Mouse (Mus musculus) ES-E14 (cell line): Measurements from ENCODE around the gene Hps6. TPM values are rescaled to one million over a fixed set of nuclear protein-coding genes. Genes with fewer than 3 reads are reported as not detected.

Experiments
- DNase-seq: peaks from one replicate; pipeline ENCODE4 v3.0.0-alpha.2; 2013; ENCODE audit warnings: low read depth, low spot score
- H3K27ac ChIP-seq: 2 replicates; pipeline ENCODE4 v1.5.1; 2012; ENCODE audit warnings: low read depth, mild to moderate bottlenecking, low read length, moderate library complexity, mixed read lengths; ENCODE audit not compliant: poor library complexity, insufficient read depth, severe bottlenecking
- H3K36me3 ChIP-seq: 2 replicates; pipeline ENCODE4 v1.6.1; 2012; ENCODE audit warnings: mild to moderate bottlenecking, low read length, moderate library complexity, mixed read lengths; ENCODE audit not compliant: control insufficient read depth, poor library complexity, insufficient read depth, severe bottlenecking
- H3K4me1 ChIP-seq, 2 experiments: fragments of 150-350 bp in 1 of 2; sonication (generic) in 1 of 2; 2 replicates each; pipeline ENCODE4 v1.6.1; 2012; ENCODE audit warnings: low read length in 2 of 2, mild to moderate bottlenecking in 1 of 2, mixed read lengths in 1 of 2; ENCODE audit not compliant: control insufficient read depth in 2 of 2, insufficient read depth in 2 of 2, poor library complexity in 1 of 2
- H3K4me3 ChIP-seq, 2 experiments: fragments of 150-350 bp in 1 of 2; sonication (generic) in 1 of 2; 2 replicates each; pipeline ENCODE4 v1.5.1; 2012; ENCODE audit warnings: low read length in 2 of 2, low read depth in 1 of 2, mild to moderate bottlenecking in 1 of 2, mixed read lengths in 1 of 2; ENCODE audit not compliant: insufficient read depth in 1 of 2, poor library complexity in 1 of 2, severe bottlenecking in 1 of 2
- H3K9ac ChIP-seq: 2 replicates; pipeline ENCODE4 v1.6.1; 2012; ENCODE audit warnings: low read depth, mild to moderate bottlenecking, low read length, mixed read lengths; ENCODE audit not compliant: poor library complexity, insufficient read depth, severe bottlenecking
- H3K9me3 ChIP-seq: fragments of 150-350 bp; sonication (generic); 2 replicates; pipeline ENCODE4 v1.6.1; 2012; ENCODE audit warnings: low read depth, mild to moderate bottlenecking, low read length; ENCODE audit not compliant: control insufficient read depth, insufficient read depth
- CHD2 ChIP-seq: IDR thresholded peaks from 2 replicates; pipeline ENCODE4 v1.6.1; 2014; ENCODE audit warnings: mild to moderate bottlenecking, low read depth, low read length, inconsistent platforms
- HCFC1 ChIP-seq: IDR thresholded peaks from 2 replicates; pipeline ENCODE4 v1.6.1; 2012; ENCODE audit warnings: low read length, inconsistent platforms, borderline replicate concordance; ENCODE audit not compliant: insufficient read depth
- MAFK ChIP-seq: IDR thresholded peaks from 2 replicates; pipeline ENCODE4 v1.6.1; 2014; ENCODE audit warnings: mild to moderate bottlenecking, low read depth, low read length, inconsistent platforms; ENCODE audit not compliant: insufficient read depth
- ZC3H11A ChIP-seq: IDR thresholded peaks from 2 replicates; pipeline ENCODE4 v1.6.1; 2012; ENCODE audit warnings: low read depth, mild to moderate bottlenecking, inconsistent platforms, low read length, borderline replicate concordance
- ZNF384 ChIP-seq: IDR thresholded peaks from 2 replicates; pipeline ENCODE4 v1.6.1; 2012; ENCODE audit warnings: low read depth, low read length, inconsistent platforms
- in situ Hi-C, 2 experiments: fragments of 600-800 bp; cut with MboI; formaldehyde crosslinking; loops; one replicate each; pipeline ENCODE4 v1.15.1; 2025; ENCODE audit warnings: low sequenced_read_pairs in 2 of 2, inconsistent platforms in 1 of 2; ENCODE audit not compliant: unreplicated experiment in 2 of 2
- total RNA-seq: library from RNA; depleted of rRNA; stranded (reverse); fragments of 300-350 nt; gene quantifications from 2 replicates; pipeline ENCODE4 v1.2.3, GENCODE M21; 2012

Hps6 gene
- total RNA-seq, 1 experiment = 6.9 TPM

DNA sequence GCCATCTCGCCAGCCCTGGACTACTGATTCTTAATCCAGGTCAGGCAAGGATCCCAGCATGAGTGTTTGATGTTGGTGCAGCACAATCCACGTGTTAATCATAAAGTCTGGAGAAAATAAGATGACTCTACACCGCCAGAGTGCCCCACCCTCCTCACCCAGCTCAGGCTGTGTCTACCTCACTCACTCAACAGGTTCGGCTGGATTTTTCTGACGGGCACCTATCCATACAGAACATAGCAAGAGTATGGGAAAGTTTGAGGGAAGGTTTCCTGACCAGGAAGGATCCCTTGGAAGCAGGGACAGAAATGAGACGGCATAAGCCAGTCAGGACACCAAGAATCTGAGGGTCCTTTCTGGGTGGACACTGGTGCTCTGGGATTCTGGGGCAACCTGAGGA, 21.7 kb downstream of the Hps6 start:
- H3K36me3 ChIP-seq = peaks cover 2% of the 10 kb centered on the region; the same call in 1 of the 2 replicates
- no peak for TF ChIP-seq MAFK
- no peak overlapping the region for H3K27ac ChIP-seq
- no peak for DNase-seq
- no peaks in the 10 kb centered on the region for H3K9me3 ChIP-seq
- in situ Hi-C loops = no loop called here
- peaks cover 3 to 12% of the 10 kb centered on the region in 2 experiments; a peak in 1 of 4 replicates for H3K4me1 ChIP-seq
- H3K9ac ChIP-seq = no peak overlapping the region
- H3K4me3 ChIP-seq = no peak overlapping the region

DNA sequence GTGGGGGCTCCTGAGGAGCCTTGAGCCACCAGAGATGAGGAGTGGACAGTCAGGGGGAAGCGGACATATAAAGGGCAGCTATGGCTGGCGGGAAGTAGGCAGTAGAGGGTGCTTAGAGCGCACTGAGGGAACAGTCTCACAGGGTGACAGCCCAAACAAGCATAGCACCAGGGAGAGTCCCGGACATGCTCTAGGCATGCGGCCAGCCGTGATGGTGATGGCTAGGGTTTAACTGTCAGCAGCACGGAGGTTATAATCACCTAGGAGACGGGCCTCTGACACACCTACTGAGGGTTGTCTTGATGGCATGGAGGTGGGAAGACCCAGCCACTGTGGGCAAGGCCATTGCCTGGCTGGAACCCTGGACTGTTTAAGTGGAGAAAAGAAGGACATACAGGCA, 23.3 kb downstream of the Hps6 start:
- no peak overlapping the region for H3K27ac ChIP-seq
- no peak overlapping the region for H3K4me3 ChIP-seq
- peaks cover 12% of the 10 kb centered on the region for H3K36me3 ChIP-seq
- in situ Hi-C loops = no loop called here
- no peaks in the 10 kb centered on the region for H3K9me3 ChIP-seq
- H3K9ac ChIP-seq = no peak overlapping the region
- TF ChIP-seq ZNF384 = no peak
- no peak for TF ChIP-seq ZC3H11A
- TF ChIP-seq HCFC1 = no peak
- TF ChIP-seq CHD2 = no peak
- no peak for TF ChIP-seq MAFK
- DNase-seq = no peak
- H3K4me1 ChIP-seq = peaks cover 3 to 17% of the 10 kb centered on the region in 2 experiments; a peak in 1 of 4 replicates

DNA sequence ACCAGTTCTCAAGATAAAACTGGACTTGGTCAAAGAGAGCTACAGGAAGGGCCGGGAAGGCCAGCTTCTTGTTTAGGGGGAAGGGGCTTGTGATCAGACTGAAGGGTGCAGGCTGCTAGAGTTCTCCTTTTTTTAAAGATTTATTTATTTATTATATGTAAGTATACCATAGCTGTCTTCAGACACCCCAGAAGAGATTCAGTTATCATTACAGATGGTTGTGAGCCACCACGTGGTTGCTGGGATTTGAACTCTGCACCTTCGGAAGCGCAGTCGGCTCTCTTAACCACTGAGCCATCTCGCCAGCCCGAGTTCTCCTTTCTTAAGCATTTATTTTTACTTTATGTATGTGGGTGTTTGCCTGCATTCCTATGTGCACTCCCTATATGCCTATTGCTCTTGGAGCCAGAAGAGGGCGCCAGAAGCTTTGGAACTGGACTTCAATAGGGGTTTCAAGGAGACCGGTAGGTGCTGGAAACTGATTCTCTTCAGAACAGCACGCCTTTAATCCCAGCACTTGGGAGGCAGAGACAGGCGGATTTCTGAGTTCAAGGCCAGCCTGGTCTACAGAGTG, 25.5 kb downstream of the Hps6 start:
- Histone ChIP-seq H3K9ac (no peak overlapping the region), H3K9me3 (no peaks in the 10 kb centered on the region), H3K4me3 (no peak overlapping the region), H3K36me3 (peaks cover 35% of the 10 kb centered on the region), H3K27ac (no peak overlapping the region), H3K4me1 (peaks cover 3 to 21% of the 10 kb centered on the region in 2 experiments; a peak in 2 of 4 replicates)
- in situ Hi-C loops = no loop called here
- peak; percentile 69 for DNase-seq
- TF ChIP-seq ZNF384 = no peak
- no peak for TF ChIP-seq CHD2
- no peak for TF ChIP-seq MAFK

DNA sequence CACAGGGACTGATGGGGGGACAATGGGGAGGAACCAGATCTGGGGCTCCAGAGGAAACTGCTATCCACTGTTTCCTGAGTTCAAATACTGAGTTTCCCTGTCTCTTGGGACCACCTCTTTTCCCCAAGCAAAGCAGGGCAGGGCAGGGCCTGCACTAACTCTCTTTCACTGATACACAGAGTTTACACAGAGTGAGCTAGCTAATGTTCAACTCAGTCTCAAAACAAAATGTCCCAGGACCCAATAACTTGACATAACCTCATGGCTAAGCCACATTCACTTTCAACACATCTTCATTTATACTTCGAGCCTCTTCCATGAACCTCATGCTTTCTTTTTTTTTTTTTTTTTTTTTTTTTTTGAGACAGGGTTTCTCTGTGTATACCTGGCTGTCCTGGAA, 26.3 kb downstream of the Hps6 start:
- H3K27ac ChIP-seq = no peak overlapping the region
- peaks cover 43% of the 10 kb centered on the region for H3K36me3 ChIP-seq
- in situ Hi-C loops = no loop called here

More for the DNA sequence above, 26.3 kb downstream of the Hps6 start:
- Histone ChIP-seq H3K9ac (no peak overlapping the region), H3K4me3 (no peak overlapping the region), H3K9me3 (no peaks in the 10 kb centered on the region), H3K4me1 (peaks cover 3 to 23% of the 10 kb centered on the region in 2 experiments; a peak in 2 of 4 replicates)
- TF ChIP-seq ZNF384 (no peak), MAFK (no peak), HCFC1 (no peak), CHD2 (no peak), ZC3H11A (no peak)
- no peak for DNase-seq
